Mouse (Mus musculus): ENCODE results near the gene Eif4b. TPM values are rescaled to one million over a fixed set of nuclear protein-coding genes. Genes with fewer than 3 reads are reported as not detected.

Eif4b gene
- polyA plus RNA-seq, 1 experiment from 2014 or later: 67.5 TPM

DNA sequence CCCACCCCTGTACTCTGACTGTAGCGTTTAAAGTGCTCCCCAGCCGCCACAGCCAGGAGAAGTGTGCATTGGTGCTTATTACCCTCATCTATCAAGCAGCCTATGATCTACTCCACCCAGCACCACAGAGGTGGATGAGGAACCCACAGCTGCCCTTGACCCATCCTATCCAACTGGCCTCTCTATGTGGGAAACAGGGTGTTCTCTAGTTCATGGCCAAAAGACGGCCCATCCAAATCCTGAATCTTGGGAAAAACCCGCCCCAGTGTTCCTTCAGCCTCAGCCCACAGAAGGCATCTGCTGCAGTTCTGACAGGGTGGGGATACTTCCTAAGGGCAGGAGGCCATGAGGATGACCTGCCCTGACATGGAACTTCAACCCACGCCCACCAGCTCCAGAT, 47.0 kb downstream of the Eif4b start:
- no peak overlapping the region for H3K4me2 ChIP-seq
- H3K27me3 ChIP-seq: no peaks in the 10 kb centered on the region
- no peak overlapping the region for H3K4me3 ChIP-seq (replicated peaks)
- no peak for DNase-seq
- no peak overlapping the region for H3K27ac ChIP-seq
- ATAC-seq (ENCODE audit: low read depth): no peak
- H3K4me1 ChIP-seq (replicated peaks): peaks cover 7% of the 10 kb centered on the region
- H3K9me3 ChIP-seq (replicated peaks): no peaks in the 10 kb centered on the region
- peaks cover 78% of the 10 kb centered on the region for H3K36me3 ChIP-seq
- no peak overlapping the region for H3K9ac ChIP-seq
- 67% methylated on average over 5 of the region's 5 CpGs for WGBS (ENCODE audit: insufficient replicate concordance)

DNA sequence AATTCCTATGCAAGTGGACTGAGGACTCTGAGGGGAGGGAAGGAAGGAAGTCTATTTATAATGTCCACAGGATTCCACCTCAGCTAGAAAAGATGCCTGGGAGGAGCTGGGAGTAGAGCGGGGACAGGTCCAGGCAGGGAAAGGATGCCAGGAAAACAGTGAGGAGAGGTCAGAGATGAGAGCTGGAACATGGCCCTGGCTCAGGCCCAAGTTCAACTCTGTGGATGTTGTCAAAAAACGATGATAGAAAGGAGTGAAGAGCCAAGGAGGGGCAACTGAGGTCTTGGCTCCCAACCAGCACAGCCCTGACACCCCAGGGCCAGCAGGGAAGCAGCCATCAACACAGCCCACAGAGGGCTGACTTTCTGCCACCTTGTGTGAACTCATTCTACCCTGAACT, 52.7 kb downstream of the Eif4b start:
- DNase-seq: no peak
- 64% methylated on average over 2 of the region's 2 CpGs for WGBS (ENCODE audit: insufficient replicate concordance)

GRCm38 (mm10) chr15:102133314-102133713, 59.7 kb downstream of the Eif4b start:
- no peak for DNase-seq
- Histone ChIP-seq H3K36me3 (peaks cover 47% of the 10 kb centered on the region), H3K27ac (no peak overlapping the region), H3K4me2 (no peak overlapping the region), H3K9ac (no peak overlapping the region), H3K4me1 (replicated peaks) (peaks cover 31% of the 10 kb centered on the region), H3K27me3 (no peaks in the 10 kb centered on the region), H3K4me3 (replicated peaks) (no peak overlapping the region), H3K9me3 (replicated peaks) (no peaks in the 10 kb centered on the region)
- ATAC-seq (ENCODE audit: low read depth): no peak
- 89% methylated on average over 9 of the region's 9 CpGs for WGBS (ENCODE audit: insufficient replicate concordance)

More for the DNA sequence above, 52.7 kb downstream of the Eif4b start:
- Histone ChIP-seq H3K4me1 (replicated peaks) (no peaks in the 10 kb centered on the region), H3K4me2 (no peak overlapping the region), H3K27me3 (no peaks in the 10 kb centered on the region), H3K4me3 (replicated peaks) (no peak overlapping the region), H3K9ac (no peak overlapping the region), H3K9me3 (replicated peaks) (no peaks in the 10 kb centered on the region), H3K27ac (no peak overlapping the region), H3K36me3 (peaks cover 79% of the 10 kb centered on the region)
- no peak for ATAC-seq (ENCODE audit: low read depth)

GRCm38 (mm10) chr15:102134709-102135108, 61.1 kb downstream of the Eif4b start:
- peak overlapping the region; percentile 87 for H3K9ac ChIP-seq
- ATAC-seq (ENCODE audit: low read depth) (no peak), DNase-seq (no peak)
- H3K4me1 ChIP-seq (replicated peaks): peaks cover 31% of the 10 kb centered on the region
- peaks cover 9% of the 10 kb centered on the region; the same call in 1 of the 2 replicates for H3K27me3 ChIP-seq
- no peaks in the 10 kb centered on the region for H3K9me3 ChIP-seq (replicated peaks)
- WGBS (ENCODE audit: insufficient replicate concordance): 86% methylated on average over 2 of the region's 2 CpGs
- peaks cover 34% of the 10 kb centered on the region for H3K36me3 ChIP-seq
- peak overlapping the region; percentile 91 for H3K4me2 ChIP-seq
- H3K27ac ChIP-seq: peak overlapping the region; percentile 85
- peak overlapping the region; percentile 87; the same call in 1 of the 2 replicates for H3K4me3 ChIP-seq (replicated peaks)

DNA sequence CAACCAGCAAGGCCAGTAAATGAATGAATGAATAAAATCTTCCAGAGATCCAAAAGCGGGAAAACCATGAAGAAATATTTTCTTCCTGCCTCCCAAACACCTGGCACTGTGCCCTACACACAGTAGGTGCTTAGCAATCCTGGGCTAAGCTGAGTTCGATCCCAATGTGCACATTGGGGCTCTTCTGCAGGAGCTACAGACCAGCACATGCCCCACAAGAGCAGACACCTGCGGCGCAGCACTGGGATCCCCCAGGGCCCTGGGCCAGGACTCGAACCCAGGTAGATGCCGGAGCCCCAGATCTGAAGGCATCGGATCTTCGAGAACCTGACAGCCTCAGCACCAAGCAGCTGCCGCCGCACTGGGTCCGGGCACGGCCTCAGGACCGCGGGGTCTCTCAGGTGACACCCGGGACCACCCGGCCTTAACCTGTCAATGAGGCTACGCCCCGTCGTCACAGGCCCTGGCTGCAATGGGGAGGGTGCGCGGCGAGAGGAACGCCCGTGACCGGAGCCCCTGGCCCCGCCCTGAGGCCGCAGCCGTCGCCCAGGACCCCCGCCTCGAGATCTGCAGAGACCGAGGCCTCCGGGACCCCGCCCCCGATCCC, 62.1 kb downstream of the Eif4b start:
- Histone ChIP-seq H3K4me3 (replicated peaks) (peak overlapping the region; percentile 87), H3K4me2 (peak overlapping the region; percentile 91), H3K36me3 (peaks cover 25% of the 10 kb centered on the region), H3K9ac (peak overlapping the region; percentile 87), H3K27ac (peak overlapping the region; percentile 85), H3K27me3 (peaks cover 9% of the 10 kb centered on the region; the same call in 1 of the 2 replicates), H3K9me3 (replicated peaks) (no peaks in the 10 kb centered on the region), H3K4me1 (replicated peaks) (peaks cover 31% of the 10 kb centered on the region)
- WGBS (ENCODE audit: insufficient replicate concordance): 3% methylated on average over 35 of the region's 35 CpGs
- ATAC-seq (ENCODE audit: low read depth): no peak
- DNase-seq: no peak

- ATAC-seq (ENCODE audit: low read depth): peak; percentile 98
These were observed 62.7 kb downstream of the Eif4b start, which contains the start of gene Spryd3 for GRCm38 (mm10) chr15:102136129-102136758. Gene Spryd3, minus strand, starts transcription at chr15:102136234.

DNA sequence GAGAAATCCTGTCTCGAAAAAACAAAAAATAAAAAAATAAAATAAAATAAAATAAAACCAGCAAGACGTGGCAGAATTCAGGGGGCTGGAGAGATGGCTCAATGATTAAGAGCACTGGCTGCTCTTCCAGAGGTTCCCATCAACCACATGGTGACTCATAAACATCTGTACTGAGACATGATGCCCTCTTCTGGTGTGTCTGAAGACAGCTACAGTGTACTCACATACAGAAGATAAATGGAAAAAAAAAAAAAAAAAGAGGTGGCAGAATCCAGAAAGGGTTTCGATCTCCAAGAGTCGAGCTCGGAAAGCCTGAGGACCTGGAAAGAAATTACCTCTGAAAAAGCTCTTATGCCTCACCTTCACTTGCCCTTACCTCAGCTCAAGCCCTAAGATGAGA, 67.5 kb downstream of the Eif4b start:
- Histone ChIP-seq H3K9me3 (replicated peaks) (no peaks in the 10 kb centered on the region), H3K27me3 (peaks cover 58% of the 10 kb centered on the region), H3K4me1 (replicated peaks) (peaks cover 30% of the 10 kb centered on the region), H3K27ac (no peak overlapping the region), H3K4me2 (no peak overlapping the region), H3K9ac (no peak overlapping the region), H3K4me3 (replicated peaks) (no peak overlapping the region), H3K36me3 (no peaks in the 10 kb centered on the region)
- 74% methylated on average over 5 of the region's 5 CpGs for WGBS (ENCODE audit: insufficient replicate concordance)
- ATAC-seq (ENCODE audit: low read depth): no peak
- no peak for DNase-seq

More at GRCm38 (mm10) chr15:102136129-102136758, 62.7 kb downstream of the Eif4b start, which contains the start of gene Spryd3:
- under 1% methylated on average over 50 of the region's 50 CpGs for WGBS (ENCODE audit: insufficient replicate concordance)
- Histone ChIP-seq H3K27me3 (peaks cover 12% of the 10 kb centered on the region; the same call in 1 of the 2 replicates), H3K9ac (peak within 1 kb of the TSS; percentile 87), H3K9me3 (replicated peaks) (no peaks in the 10 kb centered on the region), H3K36me3 (peaks cover 19% of the 10 kb centered on the region), H3K4me1 (replicated peaks) (peaks cover 31% of the 10 kb centered on the region), H3K4me3 (replicated peaks) (peak within 1 kb of the TSS; percentile 87), H3K27ac (peak within 1 kb of the TSS; percentile 85), H3K4me2 (peak within 1 kb of the TSS; percentile 91)
- DNase-seq: peak; percentile 98

DNA sequence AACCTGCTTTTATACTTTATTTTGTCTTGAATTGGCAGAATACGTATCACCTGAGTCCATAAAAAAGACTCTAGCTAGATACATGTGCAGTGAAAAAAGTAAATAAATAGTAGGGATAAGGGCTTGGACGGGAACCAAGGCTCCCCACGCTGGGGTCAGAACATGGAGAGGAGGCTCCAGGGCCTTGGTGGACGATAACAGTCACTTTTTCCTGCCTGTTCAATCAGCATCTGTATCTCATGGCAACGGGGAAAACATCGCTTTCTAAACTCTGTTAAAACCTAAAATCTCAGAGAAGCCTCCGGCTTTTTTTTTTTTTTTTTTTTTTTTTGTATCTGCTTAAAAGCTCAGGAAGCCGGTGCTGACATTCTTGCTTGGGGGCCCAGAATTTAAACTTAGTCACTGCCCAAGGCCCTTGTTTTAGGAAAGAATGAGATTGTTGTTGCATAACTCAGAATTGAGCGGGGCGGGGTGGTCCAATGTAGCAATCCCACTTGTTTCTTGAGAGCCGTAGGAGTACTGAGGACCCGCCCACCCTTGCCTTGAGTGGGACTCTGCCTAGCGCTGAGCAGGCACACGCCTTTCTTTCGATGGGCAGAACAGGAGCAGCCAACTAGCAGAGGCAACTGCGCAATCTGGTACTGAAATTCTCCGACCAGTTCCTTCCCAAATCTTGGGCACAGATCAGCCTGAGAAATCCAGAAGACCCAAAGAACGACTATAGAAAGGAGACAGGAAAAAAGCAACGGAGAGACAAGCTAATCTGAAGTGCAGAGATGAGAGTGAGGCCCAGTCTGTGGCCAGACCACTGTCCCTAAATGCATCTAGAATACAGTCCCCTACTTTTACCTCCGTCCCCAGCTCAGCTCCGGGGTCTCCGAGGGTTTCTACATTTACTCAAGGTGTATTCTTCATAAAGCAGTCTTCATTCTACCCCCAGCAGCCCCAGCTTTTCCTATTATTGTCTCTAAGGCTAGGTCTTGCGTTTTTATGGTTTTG, 69.6 kb downstream of the Eif4b start:
- no peak overlapping the region for H3K27ac ChIP-seq
- ATAC-seq (ENCODE audit: low read depth) (no peak), DNase-seq (no peak)
- H3K36me3 ChIP-seq: no peaks in the 10 kb centered on the region
- no peak overlapping the region for H3K9ac ChIP-seq
- WGBS (ENCODE audit: insufficient replicate concordance): 56% methylated on average over 23 of the region's 23 CpGs
- peaks cover 34% of the 10 kb centered on the region for H3K4me1 ChIP-seq (replicated peaks)
- H3K27me3 ChIP-seq: peaks cover 60% of the 10 kb centered on the region
- H3K4me2 ChIP-seq: no peak overlapping the region
- H3K4me3 ChIP-seq (replicated peaks): no peak overlapping the region
- no peaks in the 10 kb centered on the region for H3K9me3 ChIP-seq (replicated peaks)

GRCm38 (mm10) chr15:102144274-102144711, 70.7 kb downstream of the Eif4b start, which contains the start of gene Igfbp6:
Gene Igfbp6, plus strand, starts transcription at chr15:102144362.
- H3K27ac ChIP-seq: no peak within 1 kb of the TSS
- H3K4me1 ChIP-seq (replicated peaks): peaks cover 41% of the 10 kb centered on the region
- H3K27me3 ChIP-seq: peaks cover 55% of the 10 kb centered on the region
- H3K9me3 ChIP-seq (replicated peaks): no peaks in the 10 kb centered on the region
- H3K36me3 ChIP-seq: no peaks in the 10 kb centered on the region
- ATAC-seq (ENCODE audit: low read depth) (0 out of 2 replicates have a peak, but pooled peaks have one; percentile 18), DNase-seq (no peak)
- 17% methylated on average over 22 of the region's 22 CpGs for WGBS (ENCODE audit: insufficient replicate concordance)
- H3K4me2 ChIP-seq: peak within 1 kb of the TSS; percentile 47
- peak within 1 kb of the TSS; percentile 29 for H3K4me3 ChIP-seq (replicated peaks)
- H3K9ac ChIP-seq: 0 out of 2 replicates have a peak within 1 kb of the TSS, but pooled peaks have one; percentile 15

DNA sequence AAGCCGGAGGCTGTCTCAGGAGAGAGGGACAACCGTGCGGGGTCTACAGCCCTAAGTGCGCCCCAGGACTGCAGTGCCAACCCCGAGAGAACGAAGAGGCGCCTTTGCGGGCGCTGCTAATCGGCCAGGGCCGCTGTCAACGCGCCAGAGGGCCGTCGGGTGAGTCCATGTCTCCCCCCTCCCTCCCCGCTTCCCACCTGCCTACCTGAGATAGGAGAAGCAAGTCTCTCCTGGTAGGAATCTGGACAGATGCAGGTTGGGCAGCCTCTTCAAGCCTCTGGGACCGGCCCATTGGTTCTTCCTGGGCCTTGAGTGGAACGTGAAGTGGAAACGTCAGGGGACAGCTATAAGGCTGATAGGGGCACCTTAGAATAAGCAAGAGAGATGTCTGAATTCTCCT, 71.2 kb downstream of the Eif4b start:
- ATAC-seq (ENCODE audit: low read depth) (no peak), DNase-seq (no peak)
- H3K27ac ChIP-seq: no peak overlapping the region
- no peaks in the 10 kb centered on the region for H3K36me3 ChIP-seq
- H3K27me3 ChIP-seq: peaks cover 51% of the 10 kb centered on the region
- H3K4me2 ChIP-seq: peak overlapping the region; percentile 47
- H3K9me3 ChIP-seq (replicated peaks): no peaks in the 10 kb centered on the region
- peak overlapping the region; percentile 29 for H3K4me3 ChIP-seq (replicated peaks)
- 16% methylated on average over 19 of the region's 19 CpGs for WGBS (ENCODE audit: insufficient replicate concordance)
- H3K9ac ChIP-seq: 0 out of 2 replicates have a peak overlapping the region, but pooled peaks have one; percentile 15
- peaks cover 46% of the 10 kb centered on the region for H3K4me1 ChIP-seq (replicated peaks)

DNA sequence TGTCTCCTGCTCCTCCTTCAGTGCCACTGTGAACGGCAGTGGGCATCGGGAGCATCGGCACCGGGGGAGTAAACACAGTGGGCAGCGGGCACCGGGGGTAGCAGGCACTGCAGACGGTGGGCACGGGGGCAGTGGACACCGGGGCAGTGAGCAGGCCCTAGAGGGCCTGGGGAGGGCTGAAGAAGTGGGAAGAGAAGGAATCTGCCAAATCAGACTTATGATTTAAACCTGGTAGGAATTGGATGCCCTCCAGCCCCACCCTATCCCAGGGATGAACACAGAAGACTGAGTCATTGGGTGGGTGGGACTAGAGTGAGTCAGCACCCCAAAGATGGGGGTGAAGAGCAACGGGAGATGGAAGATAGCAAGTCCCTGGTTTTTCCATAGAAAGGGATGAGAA, 71.8 kb downstream of the Eif4b start:
- DNase-seq: no peak
- Histone ChIP-seq H3K27ac (no peak overlapping the region), H3K36me3 (no peaks in the 10 kb centered on the region), H3K4me1 (replicated peaks) (peaks cover 52% of the 10 kb centered on the region), H3K9ac (no peak overlapping the region), H3K4me2 (no peak overlapping the region), H3K9me3 (replicated peaks) (no peaks in the 10 kb centered on the region), H3K4me3 (replicated peaks) (no peak overlapping the region), H3K27me3 (peaks cover 51% of the 10 kb centered on the region)
- ATAC-seq (ENCODE audit: low read depth): no peak
- WGBS (ENCODE audit: insufficient replicate concordance): 73% methylated on average over 10 of the region's 10 CpGs
